Mouse (Mus musculus): ENCODE data around the gene Cdh7.

DNA sequence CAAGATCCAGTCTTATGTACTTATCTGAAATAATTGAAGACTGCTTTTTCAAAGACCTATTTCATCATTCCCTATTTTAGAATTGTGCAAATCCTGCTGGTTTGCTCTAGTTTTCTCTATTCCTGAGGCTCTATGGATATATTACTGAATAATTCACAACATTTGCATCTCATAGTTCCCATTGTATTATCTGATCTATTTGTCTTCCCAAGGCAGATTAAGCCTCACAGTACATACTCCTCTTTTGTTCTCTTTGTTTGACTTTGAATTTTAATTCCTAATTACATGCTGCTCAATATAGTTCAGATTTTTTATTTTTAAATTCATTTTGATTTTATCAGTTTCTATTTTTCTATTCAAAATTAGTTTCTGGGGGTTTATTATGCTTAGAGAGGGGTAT lies 74.1 kb downstream of the Cdh7 start:
- TF ChIP-seq TAL1 (IDR thresholded peaks at IDR 0.05; ENCODE audit: low read length) (no peak), GATA1 (IDR thresholded peaks at IDR 0.05; ENCODE audit: low read length) (no peak)

All from erythroblast, embryonic 14.5 days (primary cell).